Mouse (Mus musculus) cerebellum, adult 2 months (tissue): Measurements from ENCODE around the gene Gcsh.

ENCODE experiments used
- CTCF ChIP-seq: fragments of 200-500 bp; IDR thresholded peaks from 2 replicates; pipeline ENCODE4 v1.5.1; 2011; ENCODE audit warnings: low read depth, mild to moderate bottlenecking, control low read depth, low read length, moderate library complexity, borderline replicate concordance; ENCODE audit not compliant: insufficient read depth
- POLR2A ChIP-seq: fragments of 200-500 bp; IDR thresholded peaks from 2 replicates; pipeline ENCODE4 v1.6.1; 2011; ENCODE audit warnings: low read length, control low read depth, borderline replicate concordance; ENCODE audit not compliant: insufficient read depth

DNA sequence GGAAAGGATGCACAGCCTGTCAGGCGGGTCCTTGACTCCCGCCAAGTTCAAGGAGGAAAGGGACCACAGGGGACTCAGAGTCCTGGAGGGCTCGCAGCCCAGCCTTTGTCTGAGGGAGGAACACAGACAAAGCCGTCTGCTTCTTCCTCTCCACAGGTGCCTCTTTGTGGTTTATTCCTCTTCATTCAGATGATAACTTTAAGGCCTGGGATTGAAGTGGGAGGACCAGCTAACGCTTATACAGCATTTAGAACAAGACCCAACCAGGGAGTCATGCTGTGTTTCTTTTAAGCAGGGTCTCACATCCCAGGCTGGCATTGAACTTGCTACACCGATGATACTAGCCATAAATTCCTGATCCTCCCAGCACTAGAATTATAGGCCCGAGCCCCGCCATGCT lies 23.7 kb upstream of the Gcsh start:
- TF ChIP-seq CTCF: no peak
- TF ChIP-seq POLR2A: no peak
